Mouse (Mus musculus) inflammation-experienced regulatory T-cells, adult 16 weeks (primary cell): ENCODE results near the gene Olfr744. TPM values are rescaled to one million over a fixed set of nuclear protein-coding genes. Genes with fewer than 3 reads are reported as not detected.

ENCODE experiments used
- polyA plus RNA-seq: library from polyadenylated mRNA; unstranded; fragments of 100-300 nt; shearing (Covaris generic); gene quantifications from one replicate; pipeline ENCODE4 v1.2.1, GENCODE M21; 2017

Gene Olfr744
- polyA plus RNA-seq = not detected

DNA sequence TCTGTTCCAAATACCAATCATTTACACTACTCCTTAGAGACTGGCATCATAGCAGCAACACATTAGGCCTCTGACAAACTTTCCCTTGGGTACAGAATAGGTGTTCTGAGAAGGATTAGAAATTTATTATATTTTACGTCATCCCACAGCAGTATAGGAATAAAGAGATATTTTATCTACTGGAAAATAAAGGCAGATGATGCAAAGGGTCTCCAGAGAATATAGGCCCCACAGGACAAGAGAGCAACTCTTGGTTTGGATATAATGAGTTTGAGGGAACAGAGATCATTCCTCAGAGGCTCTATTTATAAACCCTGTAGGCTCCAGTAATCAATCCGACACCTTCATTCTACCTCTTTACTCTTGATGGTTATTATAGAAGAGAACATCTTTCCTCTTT lies at the start of gene Olfr744:
Olfr744 (plus strand) TSS at position 301 of the 400 bp plus-strand sequence.

DNA sequence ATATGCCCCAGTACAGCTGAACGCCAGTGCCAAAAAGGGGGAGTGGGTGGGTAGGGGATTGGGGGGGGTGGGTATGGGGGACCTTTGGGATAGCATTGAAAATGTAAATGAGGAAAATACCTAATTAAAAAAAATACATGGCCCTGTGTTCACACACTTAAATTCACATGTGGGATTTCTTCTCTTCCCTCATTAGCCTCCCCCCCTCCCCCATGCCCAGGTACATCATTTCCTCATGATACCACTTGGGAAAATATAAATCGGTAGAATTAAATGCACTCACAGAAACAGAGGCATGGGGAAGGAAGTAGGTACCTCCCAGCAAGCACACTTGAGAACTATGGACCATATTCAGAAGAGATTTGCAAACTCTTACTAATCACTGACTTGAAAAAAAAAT lies 24.4 kb downstream of the Olfr744 start, which contains the start of gene Olfr745:
Olfr745 (plus strand) TSS at position 301 of the 400 bp plus-strand sequence.

DNA sequence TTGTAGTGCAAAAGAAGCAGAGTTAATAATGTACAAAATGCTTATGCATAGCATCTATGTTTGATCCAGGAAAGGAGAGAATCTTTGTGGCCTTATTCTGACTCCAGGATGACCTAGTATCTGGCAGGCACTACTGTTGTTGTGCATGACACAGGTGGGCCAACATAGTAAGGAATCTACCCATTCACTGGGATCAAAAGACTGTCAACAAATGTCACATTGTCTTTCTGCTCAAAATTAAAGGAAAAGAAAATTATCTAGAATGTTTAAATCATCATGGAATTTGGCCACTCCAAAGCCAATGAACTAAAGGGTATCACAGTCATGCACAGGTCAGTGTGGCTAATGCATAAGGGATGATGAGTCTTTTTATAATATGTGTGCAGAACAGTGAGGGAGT lies 32.1 kb downstream of the Olfr744 start, which contains the start of gene Olfr746:
Olfr746 (plus strand) TSS at position 301 of the 400 bp plus-strand sequence.

Other genes with a start within 250 kb of the Olfr744 start
- not detected for gene Olfr736, start 233.7 kb upstream of the Olfr744 start, polyA plus RNA-seq
- not detected for gene Olfr738, start 207.3 kb upstream of the Olfr744 start, polyA plus RNA-seq
- gene Olfr739, start 196.3 kb upstream of the Olfr744 start, polyA plus RNA-seq = not detected
- gene Olfr740, start 169.3 kb upstream of the Olfr744 start, polyA plus RNA-seq = not detected
- gene Olfr741, start 142.1 kb upstream of the Olfr744 start, polyA plus RNA-seq = not detected
- gene Olfr742, start 111.3 kb upstream of the Olfr744 start, polyA plus RNA-seq = not detected
- not detected for gene Olfr743, start 93.0 kb upstream of the Olfr744 start, polyA plus RNA-seq
- not detected for gene Olfr745, start 24.5 kb downstream of the Olfr744 start, polyA plus RNA-seq
- gene Olfr746, start 32.2 kb downstream of the Olfr744 start, polyA plus RNA-seq = not detected
- gene Olfr747, start 78.3 kb downstream of the Olfr744 start, polyA plus RNA-seq = not detected
- gene Olfr748, start 92.5 kb downstream of the Olfr744 start, polyA plus RNA-seq = not detected
- gene Olfr749, start 130.2 kb downstream of the Olfr744 start, polyA plus RNA-seq = not detected
- 141 TPM for gene Ttc5, start 170.6 kb downstream of the Olfr744 start, polyA plus RNA-seq
- gene Ccnb1ip1, start 192.9 kb downstream of the Olfr744 start, polyA plus RNA-seq = not detected
- 77.0 TPM for gene Parp2, start 193.0 kb downstream of the Olfr744 start, polyA plus RNA-seq